Mouse (Mus musculus) inflammation-experienced regulatory T-cells (primary cell): ENCODE measurements around the gene Map3k7cl. TPM values are rescaled to one million over a fixed set of nuclear protein-coding genes. Genes with fewer than 3 reads are reported as not detected.

Experiments used
- polyA plus RNA-seq, 2 experiments: library from polyadenylated mRNA; unstranded; fragments of 100-300 nt; shearing (Covaris generic); gene quantifications; one replicate each; pipeline ENCODE4 v1.2.1; 2017

Gene Map3k7cl
- under 1 TPM in 1 of 2 experiments, not detected in 1; 0.17 TPM for polyA plus RNA-seq

DNA sequence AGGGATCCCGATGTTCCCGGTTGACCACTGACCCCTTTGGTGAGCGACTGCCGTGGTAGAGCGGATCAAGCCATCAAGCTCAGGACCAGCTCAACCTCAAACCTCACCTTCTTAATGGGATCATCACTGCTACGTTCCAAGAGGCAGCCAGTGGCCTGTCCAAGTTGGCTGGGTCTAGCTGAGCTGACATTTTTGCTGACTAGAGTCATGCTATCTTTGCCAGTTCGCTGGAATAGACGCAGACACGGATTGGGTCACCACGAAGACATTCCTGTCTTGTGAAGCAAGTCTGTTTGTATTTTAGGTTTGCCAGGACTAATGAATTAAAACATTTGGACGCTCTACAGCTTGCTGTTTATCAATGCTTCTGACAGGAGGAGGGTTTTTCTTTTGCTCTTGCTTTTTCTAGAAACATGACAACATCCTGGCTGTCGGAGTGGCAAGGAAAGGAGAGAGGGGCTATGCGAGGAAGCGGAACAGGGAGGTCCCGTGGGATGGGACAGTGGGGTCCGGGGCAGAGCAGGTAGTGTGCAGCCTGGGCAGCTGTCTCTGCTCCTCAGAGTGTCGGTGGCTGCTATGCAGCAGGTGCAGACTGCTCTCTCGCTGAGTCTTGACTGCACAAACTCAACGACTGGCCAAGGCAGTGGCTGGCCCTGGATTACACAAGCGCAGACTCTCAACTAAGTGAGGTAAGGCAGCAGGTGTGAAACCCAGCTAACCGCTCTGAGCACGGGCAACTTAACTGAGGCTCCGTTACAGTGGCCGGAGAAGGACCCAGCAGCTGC is at the start of gene Map3k7cl:
Gene Map3k7cl, plus strand, starts transcription at position 424 of the 785 bp plus-strand sequence.

Other genes starting within 250 kb of the Map3k7cl start
- gene N6amt1, start 199.1 kb upstream of the Map3k7cl start, polyA plus RNA-seq, result 10 to 100 TPM; 11.8 to 21.3 TPM
- 10 to 100 TPM; 43.7 to 47.6 TPM for gene Ltn1, start 120.7 kb upstream of the Map3k7cl start, polyA plus RNA-seq
- 10 to 100 TPM in 1 of 2 experiments, 1 to 10 TPM in 1; 7.7 to 13.3 TPM for gene Rwdd2b, start 112.8 kb upstream of the Map3k7cl start, polyA plus RNA-seq
- gene Usp16, start 98.6 kb upstream of the Map3k7cl start, polyA plus RNA-seq, result 10 to 100 TPM; 62.1 to 89.4 TPM
- 100 to 1,000 TPM; 343 to 404 TPM for gene Cct8, start 57.5 kb upstream of the Map3k7cl start, polyA plus RNA-seq
- gene Bach1, start 145.6 kb downstream of the Map3k7cl start, polyA plus RNA-seq, result 1 to 10 TPM; 3.4 to 3.7 TPM